Mouse (Mus musculus) thymus, adult 2 months (tissue): ENCODE measurements around the gene Shf.

Experiments used
- CTCF ChIP-seq: fragments of 200-500 bp; IDR thresholded peaks from 2 replicates; pipeline ENCODE4 v1.5.1; 2012; ENCODE audit warnings: mild to moderate bottlenecking, control low read depth, low read length, moderate library complexity, borderline replicate concordance; ENCODE audit not compliant: control insufficient read depth, poor library complexity, insufficient read depth; ENCODE audit errors: extremely low read depth
- POLR2A ChIP-seq: fragments of 200-500 bp; IDR thresholded peaks from 2 replicates; pipeline ENCODE4 v1.6.1; 2012; ENCODE audit warnings: mild to moderate bottlenecking, low read length, control low read depth, moderate library complexity; ENCODE audit not compliant: control insufficient read depth, poor library complexity, insufficient read depth; ENCODE audit errors: extremely low read depth

DNA sequence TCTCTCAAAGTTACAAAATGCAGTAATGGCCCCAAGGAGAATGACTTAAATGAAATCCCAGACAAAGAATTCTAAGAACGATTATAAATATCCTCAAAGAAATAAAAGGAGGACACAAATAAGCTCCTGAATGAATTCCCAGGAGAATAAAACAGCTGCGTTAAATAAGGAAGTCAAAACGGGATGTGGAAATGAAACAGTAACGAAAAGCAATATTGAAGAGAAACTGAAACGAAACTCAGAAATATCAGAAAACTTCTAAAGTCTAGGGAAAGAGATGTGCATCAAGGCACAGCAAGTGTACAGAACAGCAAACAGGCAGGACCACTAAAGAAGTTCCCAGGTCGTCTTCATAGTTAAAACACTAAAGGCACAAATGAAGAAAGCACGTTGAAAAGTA lies 40.0 kb upstream of the Shf start:
- TF ChIP-seq CTCF (no peak), POLR2A (no peak)
